ENCODE assay signal across 9 mouse cellular contexts in the genomic region with DNA sequence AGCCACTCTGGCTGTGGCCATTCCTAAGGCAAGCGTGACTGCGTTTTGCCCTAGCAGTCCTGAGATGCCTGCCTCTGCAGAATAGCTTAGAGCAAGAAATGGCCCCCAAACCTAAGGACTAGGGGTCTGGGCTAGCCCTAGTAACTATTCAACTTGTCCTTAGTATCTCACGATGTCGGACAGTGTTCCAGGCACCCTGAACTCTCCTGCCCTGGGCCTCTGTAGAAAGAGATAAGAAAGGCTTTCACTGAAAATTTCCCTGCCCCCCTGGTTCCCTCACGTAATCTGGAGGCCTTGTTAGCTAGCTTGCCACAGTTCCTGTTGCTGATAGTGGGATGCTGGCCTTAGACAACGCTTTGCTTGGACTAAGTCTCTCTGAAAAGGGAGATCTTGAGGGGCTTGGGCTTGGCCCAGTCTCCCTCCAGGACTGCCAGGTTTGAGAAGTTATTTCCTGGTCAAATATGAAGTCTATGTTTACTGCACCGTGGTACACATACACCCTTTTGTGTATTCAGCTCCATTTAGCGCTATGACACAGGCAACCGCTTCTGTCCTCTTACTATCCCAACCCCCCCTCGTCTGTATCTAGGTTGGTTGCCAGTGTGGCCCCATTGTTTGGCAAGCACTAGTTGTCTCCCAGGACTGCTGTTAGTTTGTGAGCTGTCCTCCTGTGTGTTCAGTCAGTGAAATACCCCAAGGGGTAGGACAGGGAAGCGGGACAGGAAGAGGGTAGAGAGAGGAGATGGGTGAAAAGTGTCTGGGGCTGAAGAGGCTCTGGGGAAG.
DNase-seq lines count a peak whose midpoint lies in the region; ATAC-seq and TF ChIP-seq lines count a peak whose summit lies in the region.
"Had no signal": no experiment of that assay in that cellular context is flagged by ENCODE, and none has a peak within 500 bp of the region (broad histone marks: within the 10 kb centered on the region; RNA-seq: fewer than 3 reads in every experiment).

No protein-coding gene starts in this region.

- peak overlapping the region; percentile 78 for H3K27ac ChIP-seq in layer of hippocampus, adult 2 months
- H3K27ac ChIP-seq in forebrain, embryonic 11.5 days (ENCODE audit: low read depth, low read length), result 0 out of 2 replicates have a peak overlapping the region, but pooled peaks have one; percentile 50
- peak overlapping the region; percentile 5; the same call in 1 of the 2 replicates for H3K27ac ChIP-seq in intestine, embryonic 15.5 days
- H3K27ac ChIP-seq in midbrain, embryonic 11.5 days (ENCODE audit: low read depth, low read length), result no peak overlapping the region

- peak overlapping the region; percentile 70 for H3K9ac ChIP-seq in forebrain, embryonic 11.5 days (ENCODE audit: low read length)
- H3K9ac ChIP-seq in intestine, embryonic 15.5 days, result no peak overlapping the region
- peak overlapping the region; percentile 65; the same call in 1 of the 2 replicates for H3K9ac ChIP-seq in midbrain, embryonic 11.5 days (ENCODE audit: low read length)

- intact Hi-C loops in left cerebral cortex, postnatal 4 days (cut with DNase I), result no loop called here

- no peak overlapping the region for H3K4me3 ChIP-seq in layer of hippocampus, adult 2 months
- peak overlapping the region; percentile 42; the same call in 1 of the 2 replicates for H3K4me3 ChIP-seq in forebrain, embryonic 11.5 days (ENCODE audit: low read depth, low read length)
- H3K4me3 ChIP-seq in intestine, embryonic 15.5 days (replicated peaks), result no peak overlapping the region
- no peak overlapping the region for H3K4me3 ChIP-seq in midbrain, embryonic 11.5 days (ENCODE audit: low read depth, low read length)

- peaks cover 4% of the 10 kb centered on the region; the same call in 1 of the 2 replicates for H3K4me1 ChIP-seq in forebrain, embryonic 11.5 days (replicated peaks; ENCODE audit: control insufficient read depth, insufficient read depth, low read length)
- peaks cover 15% of the 10 kb centered on the region for H3K4me1 ChIP-seq in intestine, embryonic 15.5 days (replicated peaks)
- H3K4me1 ChIP-seq in midbrain, embryonic 11.5 days (ENCODE audit: control insufficient read depth, insufficient read depth, low read length), result peaks cover 5% of the 10 kb centered on the region; the same call in 1 of the 2 replicates

- ATAC-seq in forebrain, embryonic 11.5 days (replicated peaks; ENCODE audit: low FRiP score), result peak; percentile 9; the same call in 1 of the 2 replicates
- ATAC-seq in intestine, embryonic 15.5 days, result peak; percentile 79
- ATAC-seq in midbrain, embryonic 11.5 days (ENCODE audit: low FRiP score), result no peak; the same call in 1 of the 2 replicates
- ATAC-seq: Patski had no signal

- no peak for TF ChIP-seq CTCF in layer of hippocampus, adult 2 months (conservative IDR thresholded peaks at IDR 0.05)

- 70% methylated on average over 11 of the region's 11 CpGs for WGBS in forebrain, embryonic 11.5 days
- 59% methylated on average over 11 of the region's 11 CpGs for WGBS in intestine, embryonic 15.5 days
- 72% methylated on average over 11 of the region's 11 CpGs for WGBS in midbrain, embryonic 11.5 days

- no peaks in the 10 kb centered on the region for H3K9me3 ChIP-seq in forebrain, embryonic 11.5 days (ENCODE audit: control insufficient read depth, low read length)
- H3K9me3 ChIP-seq in intestine, embryonic 15.5 days, result no peaks in the 10 kb centered on the region
- no peaks in the 10 kb centered on the region for H3K9me3 ChIP-seq in midbrain, embryonic 11.5 days (ENCODE audit: control insufficient read depth, low read length)

- DNase-seq in layer of hippocampus, adult 2 months (ENCODE audit: low spot score in 2 of 2), result no peak
- no peak for DNase-seq in layer of hippocampus, postnatal 36 days
- peak; percentile 41 for DNase-seq in forebrain, embryonic 11.5 days (ENCODE audit: low spot score)
- DNase-seq in midbrain, embryonic 11.5 days (ENCODE audit: low spot score, missing footprints), result peak; percentile 88
- peak; percentile 48 for DNase-seq in thymus, postnatal 14 days
- no peak for DNase-seq in left cerebral cortex, postnatal 4 days
- no peak for DNase-seq in cerebellum, adult 18-20 months

- H3K36me3 ChIP-seq in forebrain, embryonic 11.5 days (ENCODE audit: control insufficient read depth, insufficient read depth, low read length), result no peaks in the 10 kb centered on the region
- H3K36me3 ChIP-seq in intestine, embryonic 15.5 days, result no peaks in the 10 kb centered on the region
- no peaks in the 10 kb centered on the region for H3K36me3 ChIP-seq in midbrain, embryonic 11.5 days (ENCODE audit: control insufficient read depth, insufficient read depth, low read length)

- peak overlapping the region; percentile 85; the same call in 1 of the 2 replicates for H3K4me2 ChIP-seq in forebrain, embryonic 11.5 days (ENCODE audit: low read depth, low read length, severe bottlenecking)
- peak overlapping the region; percentile 93 for H3K4me2 ChIP-seq in intestine, embryonic 15.5 days (replicated peaks)
- H3K4me2 ChIP-seq in midbrain, embryonic 11.5 days, result peak overlapping the region; percentile 59

- no peaks in the 10 kb centered on the region for H3K27me3 ChIP-seq in forebrain, embryonic 11.5 days (ENCODE audit: control insufficient read depth, insufficient read depth, low read length)
- no peaks in the 10 kb centered on the region for H3K27me3 ChIP-seq in intestine, embryonic 15.5 days (replicated peaks)
- no peaks in the 10 kb centered on the region for H3K27me3 ChIP-seq in midbrain, embryonic 11.5 days (ENCODE audit: control insufficient read depth, insufficient read depth, low read length)
- H3K27me3 ChIP-seq: Patski had no signal

Comparison
In these comparisons a context has a peak if more than half of its experiments do, and no peak if none do; other contexts are left out.
1. DNase-seq: peak in forebrain, embryonic 11.5 days (single experiment), midbrain, embryonic 11.5 days (single experiment) and thymus, postnatal 14 days (single experiment); none in layer of hippocampus, adult 2 months (0 of 2), layer of hippocampus, postnatal 36 days (0 of 2), left cerebral cortex, postnatal 4 days (single experiment) and cerebellum, adult 18-20 months (0 of 2).
2. Peak in every context shown above with its lines, with median percentiles within 50 percentile points of each other: H3K4me2 ChIP-seq.